Mouse (Mus musculus): ENCODE results near the gene Tnfaip8l3.

Gene Tnfaip8l3

GRCm38 (mm10) chr9:53986972-53987371, 81.2 kb downstream of the Tnfaip8l3 start:
- peak; percentile 82 to 85 for DNase-seq

DNA sequence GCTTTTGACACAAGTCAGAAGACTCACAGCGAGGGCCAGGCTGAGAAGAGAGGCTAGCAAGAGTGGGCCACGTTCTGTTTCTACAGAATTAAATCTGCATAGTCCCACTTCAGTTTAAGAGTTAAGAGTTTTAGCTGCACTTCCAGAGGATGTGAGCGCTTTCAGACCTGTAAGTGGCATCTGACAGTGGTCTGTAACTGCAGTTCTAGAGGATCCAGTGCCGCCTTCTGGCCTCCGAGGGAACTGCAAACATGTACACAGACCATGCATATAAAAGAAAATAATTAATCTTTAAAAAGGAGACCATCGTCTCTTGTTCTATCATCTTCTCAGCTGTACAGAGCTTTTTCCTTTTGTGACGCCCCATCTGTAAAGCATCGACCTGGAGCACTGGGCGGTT, 83.3 kb downstream of the Tnfaip8l3 start:
- DNase-seq, result peak; percentile 84 to 89

GRCm38 (mm10) chr9:53975122-53975518, 93.1 kb downstream of the Tnfaip8l3 start, which contains the start of gene Elmod1:
TSS of gene Elmod1 (minus strand) at chr9:53975301.
- peak; percentile 74 to 79 for DNase-seq

DNA sequence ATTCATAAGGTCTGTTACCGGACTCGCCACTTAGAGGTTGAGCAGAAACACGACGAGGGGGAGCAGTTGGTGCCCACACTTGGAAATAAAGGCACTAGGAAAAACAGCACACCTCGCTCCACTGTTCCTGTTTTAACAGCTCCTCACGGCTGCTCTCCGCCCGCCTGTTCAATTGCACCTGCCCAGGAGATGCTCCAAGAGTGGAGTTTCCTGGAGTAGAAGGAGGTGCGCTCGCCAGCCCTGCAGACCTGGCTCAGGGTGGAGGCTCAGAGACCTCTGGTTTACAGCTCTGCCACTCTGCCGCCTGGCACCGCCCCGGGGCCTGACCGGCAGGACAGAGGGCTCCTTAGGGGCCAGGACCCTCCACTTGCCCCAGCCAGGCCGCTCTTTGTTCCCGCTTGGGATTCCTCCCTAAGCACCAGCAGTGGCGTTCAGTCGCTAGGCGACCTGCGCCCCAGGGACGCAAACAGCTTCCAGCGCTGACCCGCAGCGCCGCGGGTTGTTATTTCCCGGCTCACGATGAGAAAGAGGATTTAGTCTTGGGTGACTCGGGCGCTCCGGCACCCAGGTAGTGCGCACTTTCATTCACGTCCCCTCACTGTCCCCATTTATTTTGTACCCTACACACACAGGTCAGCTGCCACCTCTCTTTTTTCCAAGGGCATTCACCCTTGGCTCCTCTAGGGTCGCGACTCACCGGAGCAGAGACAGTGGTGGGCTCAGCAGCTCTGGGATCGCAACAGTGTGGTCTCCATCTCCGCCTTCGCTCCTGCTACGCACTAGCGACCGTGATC, 93.7 kb downstream of the Tnfaip8l3 start:
- peak; percentile 62 to 66 for DNase-seq

GRCm38 (mm10) chr9:53973929-53974327, 94.3 kb downstream of the Tnfaip8l3 start:
- peak; percentile 40 to 60 for DNase-seq
